Mouse (Mus musculus): ENCODE data around the gene AI481877. TPM values are rescaled to one million over a fixed set of nuclear protein-coding genes. Genes with fewer than 3 reads are reported as not detected.
A peak's percentile ranks its signal among the peaks of the same experiment; 100 is the strongest.

The AI481877 gene
- total RNA-seq, 2 experiments from 2014 or later: not detected

GRCm38 (mm10) chr4:59128935-59129334, 9.8 kb downstream of the AI481877 start:
- ATAC-seq (replicated peaks; ENCODE audit: poor library complexity): no peak

GRCm38 (mm10) chr4:59125053-59125452, 13.7 kb downstream of the AI481877 start:
- ATAC-seq (replicated peaks; ENCODE audit: poor library complexity): no peak

- no peak for ATAC-seq (replicated peaks; ENCODE audit: poor library complexity)
Observed at GRCm38 (mm10) chr4:59123557-59123956, 15.2 kb downstream of the AI481877 start.

- no peak for ATAC-seq (replicated peaks; ENCODE audit: poor library complexity)
Observed at GRCm38 (mm10) chr4:59117644-59118495, 20.9 kb downstream of the AI481877 start.

GRCm38 (mm10) chr4:59108721-59109120, 30.1 kb downstream of the AI481877 start:
- no peak for ATAC-seq (replicated peaks; ENCODE audit: poor library complexity)

DNA sequence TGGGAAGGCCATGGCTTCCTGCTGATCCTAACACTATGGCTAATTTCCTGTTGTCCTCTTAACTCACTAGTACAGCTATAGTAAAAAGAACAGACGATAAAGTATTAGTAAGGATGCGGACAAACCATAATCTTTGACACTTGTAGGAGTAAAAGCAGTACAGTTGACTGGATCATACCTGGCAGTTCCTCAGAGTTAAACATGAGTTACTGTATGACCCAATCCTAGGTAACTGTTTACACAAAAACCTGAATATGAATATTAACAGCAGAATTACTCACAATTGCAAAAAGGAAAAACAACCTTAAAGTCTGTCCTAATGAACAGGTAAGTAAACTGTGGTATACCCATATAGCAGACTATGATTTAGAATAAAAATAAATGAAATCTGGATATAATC, 30.9 kb downstream of the AI481877 start:
- no peak for ATAC-seq (replicated peaks; ENCODE audit: poor library complexity)

GRCm38 (mm10) chr4:59106661-59107060, 32.1 kb downstream of the AI481877 start:
- no peak for ATAC-seq (replicated peaks; ENCODE audit: poor library complexity)

- ATAC-seq (replicated peaks; ENCODE audit: poor library complexity): no peak
Observed at GRCm38 (mm10) chr4:59104166-59104565, 34.6 kb downstream of the AI481877 start.

- peak; percentile 97 for ATAC-seq (replicated peaks; ENCODE audit: poor library complexity)
Observed at GRCm38 (mm10) chr4:59096393-59096792, 42.4 kb downstream of the AI481877 start.

DNA sequence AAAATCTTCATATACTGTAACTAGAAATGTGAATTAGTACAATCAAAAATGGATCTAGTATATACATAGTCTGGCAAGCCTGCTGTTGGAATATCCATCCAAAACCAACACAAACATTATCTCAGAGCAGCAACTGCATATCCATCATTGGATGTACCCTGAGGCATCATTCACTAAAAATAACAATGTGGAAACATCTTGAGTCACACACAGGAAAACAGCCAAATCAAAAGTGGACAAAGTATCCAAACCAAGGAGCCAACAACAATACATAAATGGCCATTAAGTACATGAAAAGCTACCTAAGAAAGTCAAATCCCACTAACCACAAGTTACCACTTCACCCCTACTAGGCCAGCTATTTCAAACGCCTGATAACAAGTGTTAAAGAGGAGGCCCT, 49.4 kb downstream of the AI481877 start:
- no peak for ATAC-seq (replicated peaks; ENCODE audit: poor library complexity)

DNA sequence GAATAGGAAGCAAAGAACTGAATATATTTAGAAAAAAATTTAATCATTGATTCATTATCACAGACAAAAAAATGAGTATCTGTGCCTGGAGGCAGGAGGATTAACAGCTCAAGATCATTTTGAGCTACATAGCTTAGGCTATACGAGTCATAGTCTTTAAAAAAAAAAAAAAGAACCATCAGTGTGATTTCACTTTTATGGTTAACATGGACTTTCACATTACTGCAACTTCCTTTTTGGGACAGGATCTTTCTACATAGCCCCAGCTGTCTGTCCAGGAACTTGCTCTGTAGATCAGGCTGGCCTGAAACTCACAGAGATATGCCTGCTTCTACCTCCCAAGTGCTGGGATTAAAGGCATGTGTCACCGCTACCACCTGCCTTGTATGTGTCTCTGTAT, 55.4 kb downstream of the AI481877 start:
- peak; percentile 88 for ATAC-seq (replicated peaks; ENCODE audit: poor library complexity)

DNA sequence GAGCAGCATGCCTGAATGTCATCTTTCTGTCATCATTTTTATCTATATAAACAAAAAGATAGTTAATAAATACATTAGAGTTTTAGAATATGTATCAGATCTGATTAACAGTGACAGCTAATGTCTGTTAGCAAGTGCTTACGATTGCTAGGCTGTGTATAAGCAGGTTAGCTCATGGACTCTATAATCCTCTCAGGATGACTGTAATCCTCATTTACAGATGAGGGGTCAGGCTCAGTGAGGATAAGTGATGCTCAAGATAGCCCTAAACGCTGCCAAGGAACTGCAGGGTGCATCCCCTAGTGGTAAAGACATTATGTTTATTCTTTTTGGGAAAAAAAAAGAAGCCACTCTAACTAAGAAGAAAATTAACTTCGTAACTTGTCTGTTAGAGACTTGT, 69.5 kb downstream of the AI481877 start:
- no peak for ATAC-seq (replicated peaks; ENCODE audit: poor library complexity)

- ATAC-seq (replicated peaks; ENCODE audit: poor library complexity): no peak
Observed at GRCm38 (mm10) chr4:59062526-59062925, 76.3 kb downstream of the AI481877 start.

- no peak for ATAC-seq (replicated peaks; ENCODE audit: poor library complexity)
Observed at GRCm38 (mm10) chr4:59057929-59058328, 80.9 kb downstream of the AI481877 start.

GRCm38 (mm10) chr4:59051081-59051480, 87.7 kb downstream of the AI481877 start:
- ATAC-seq (replicated peaks; ENCODE audit: poor library complexity): peak; percentile 34; the same call in 1 of the 2 replicates

DNA sequence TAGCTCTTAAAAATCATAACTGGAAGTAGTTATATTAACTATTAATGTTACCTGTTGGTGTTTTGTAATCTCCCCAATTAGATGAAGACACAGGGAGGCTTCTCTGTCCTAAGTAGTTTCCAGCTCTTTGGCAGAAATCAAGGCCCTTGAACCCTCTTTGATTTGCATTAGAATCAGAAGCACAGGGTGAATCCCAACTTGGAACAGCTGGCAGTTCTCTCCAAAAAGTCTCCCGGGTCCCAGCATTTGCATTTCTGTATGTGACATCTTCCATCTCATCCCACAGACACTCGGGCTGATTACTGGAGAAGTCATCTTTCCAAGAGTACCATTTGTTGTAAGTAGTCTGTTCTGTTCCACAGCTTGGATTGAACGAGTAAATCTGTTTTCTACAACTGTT, 91.6 kb downstream of the AI481877 start:
- no peak for ATAC-seq (replicated peaks; ENCODE audit: poor library complexity)

GRCm38 (mm10) chr4:59043891-59044290, 94.9 kb downstream of the AI481877 start:
- ATAC-seq (replicated peaks; ENCODE audit: poor library complexity): no peak

GRCm38 (mm10) chr4:59043074-59043473, 95.7 kb downstream of the AI481877 start:
- ATAC-seq (replicated peaks; ENCODE audit: poor library complexity): peak; percentile 59

DNA sequence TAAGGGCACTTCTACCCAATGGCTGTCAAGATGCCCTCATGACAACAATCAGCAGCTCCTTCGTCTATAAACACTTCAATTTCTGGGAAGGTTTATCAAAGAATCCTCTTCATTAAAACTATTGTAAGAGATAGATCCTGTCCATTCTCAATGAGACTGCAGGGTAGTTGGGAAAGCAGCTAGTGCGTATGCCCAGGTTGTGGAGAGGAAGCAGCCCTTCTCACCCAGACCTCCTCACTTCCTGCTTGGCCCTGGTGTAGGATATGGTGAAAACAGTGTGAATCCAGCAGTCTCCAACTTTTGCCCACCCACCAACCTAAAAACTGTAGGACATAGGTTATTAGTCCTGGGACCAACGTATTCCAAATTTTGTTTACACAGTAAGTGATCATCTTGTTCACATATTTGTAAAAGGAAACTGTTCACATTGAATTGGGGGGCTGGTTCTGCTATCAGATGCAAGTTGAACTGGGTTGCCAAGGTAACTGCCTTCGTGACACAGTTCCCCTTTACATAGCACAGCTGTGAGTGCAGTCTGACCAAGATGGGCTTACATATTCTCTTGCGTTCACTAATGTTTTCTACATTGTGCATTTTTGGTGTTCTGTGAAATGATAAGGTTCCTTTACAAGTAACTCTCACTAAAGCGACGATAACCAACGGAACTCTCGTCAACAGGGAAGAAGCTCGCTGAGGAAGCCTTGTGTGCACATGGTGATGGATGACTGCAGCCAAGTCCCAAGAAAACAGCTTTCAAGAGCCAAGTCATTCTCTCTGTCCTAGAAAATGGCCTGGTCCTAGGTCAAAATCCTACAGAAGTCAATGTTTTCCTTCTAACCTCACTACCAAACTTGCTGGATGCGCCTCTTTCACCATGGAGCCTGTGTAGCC, 98.1 kb downstream of the AI481877 start:
- ATAC-seq (replicated peaks; ENCODE audit: poor library complexity): peak; percentile 56

- no peak for ATAC-seq (replicated peaks; ENCODE audit: poor library complexity)
Observed at GRCm38 (mm10) chr4:59037525-59037924, 101.3 kb downstream of the AI481877 start.

GRCm38 (mm10) chr4:59036490-59037127, 102.2 kb downstream of the AI481877 start:
- ATAC-seq (replicated peaks; ENCODE audit: poor library complexity): peak; percentile 70

Data from megakaryocyte progenitor cell, adult 5-6 weeks (primary cell).